Mouse (Mus musculus) MEL (cell line): ENCODE measurements around the gene Nccrp1. TPM values are rescaled to one million over a fixed set of nuclear protein-coding genes. Genes with fewer than 3 reads are reported as not detected.

Experiments used
- DNase-seq: peaks from one replicate; pipeline ENCODE4 v3.0.0; 2011; ENCODE audit warnings: low read depth, low spot score
- H3K27ac ChIP-seq: 2 replicates; pipeline ENCODE4 v1.5.1; 2012; ENCODE audit warnings: low read depth, mild to moderate bottlenecking, control low read depth, low read length, moderate library complexity; ENCODE audit not compliant: control insufficient read depth
- H3K27me3 ChIP-seq, 2 experiments: fragments of 150-350 bp in 1 of 2; sonication (generic) in 1 of 2; 2 replicates each; pipeline ENCODE4 v1.6.1; 2012; ENCODE audit warnings: low read length in 2 of 2, mild to moderate bottlenecking in 2 of 2, improper control_type of control experiment in 1 of 2, moderate library complexity in 1 of 2; ENCODE audit not compliant: insufficient read depth in 2 of 2, control insufficient read depth in 1 of 2
- H3K36me3 ChIP-seq, 2 experiments: 2 replicates each; pipeline ENCODE4 v1.6.1; 2012 to 2014; ENCODE audit warnings: low read length in 2 of 2, improper control_type of control experiment in 1 of 2, inconsistent platforms in 1 of 2, mild to moderate bottlenecking in 1 of 2; ENCODE audit not compliant: insufficient read depth in 2 of 2, control insufficient read depth in 1 of 2
- H3K4me1 ChIP-seq, 2 experiments: fragments of 150-350 bp in 1 of 2; sonication (generic) in 1 of 2; 2 replicates each; pipeline ENCODE4 v1.6.1; 2012; ENCODE audit warnings: low read length in 2 of 2, improper control_type of control experiment in 1 of 2, mild to moderate bottlenecking in 1 of 2; ENCODE audit not compliant: insufficient read depth in 2 of 2, control insufficient read depth in 1 of 2
- H3K4me3 ChIP-seq, 2 experiments: fragments of 150-350 bp in 1 of 2; sonication (generic) in 1 of 2; 2 replicates each; pipeline ENCODE4 v1.5.1; 2012; ENCODE audit warnings: low read depth in 2 of 2, low read length in 2 of 2, mild to moderate bottlenecking in 2 of 2, moderate library complexity in 2 of 2, control low read depth in 1 of 2, improper control_type of control experiment in 1 of 2; ENCODE audit not compliant: control insufficient read depth in 1 of 2, insufficient read depth in 1 of 2
- H3K79me2 ChIP-seq: 2 replicates; pipeline ENCODE4 v1.6.1; 2012; ENCODE audit warnings: mild to moderate bottlenecking, low read length, moderate library complexity; ENCODE audit not compliant: control insufficient read depth, poor library complexity, insufficient read depth
- H3K9ac ChIP-seq: 2 replicates; pipeline ENCODE4 v1.6.1; 2012; ENCODE audit warnings: low read depth, mild to moderate bottlenecking, control low read depth, low read length, moderate library complexity; ENCODE audit not compliant: control insufficient read depth, poor library complexity, severe bottlenecking
- H3K9me3 ChIP-seq: fragments of 150-350 bp; sonication (generic); replicated peaks from 2 replicates; pipeline ENCODE4 v1.6.1; 2012; ENCODE audit warnings: mild to moderate bottlenecking, low read length, improper control_type of control experiment, moderate library complexity; ENCODE audit not compliant: insufficient read depth
- BHLHE40 ChIP-seq: IDR thresholded peaks from 2 replicates; pipeline ENCODE4 v1.6.1; 2012; ENCODE audit warnings: low read depth, mild to moderate bottlenecking, inconsistent platforms, low read length, improper control_type of control experiment, borderline replicate concordance
- CHD1 ChIP-seq: IDR thresholded peaks from 2 replicates; pipeline ENCODE4 v1.6.1; 2012; ENCODE audit warnings: low read depth, mild to moderate bottlenecking, inconsistent platforms, low read length, improper control_type of control experiment
- CHD2 ChIP-seq: IDR thresholded peaks from 2 replicates; pipeline ENCODE4 v1.6.1; 2011; ENCODE audit warnings: low read length, improper control_type of control experiment
- ELF1 ChIP-seq: IDR thresholded peaks from 2 replicates; pipeline ENCODE4 v1.6.1; 2014; ENCODE audit warnings: low read depth, mild to moderate bottlenecking, inconsistent platforms, low read length, improper control_type of control experiment, moderate library complexity
- GATA1 ChIP-seq: IDR thresholded peaks from 2 replicates; pipeline ENCODE4 v1.6.1; 2011; ENCODE audit warnings: low read depth, low read length, improper control_type of control experiment
- JUND ChIP-seq: IDR thresholded peaks from 2 replicates; pipeline ENCODE4 v1.6.1; 2011; ENCODE audit warnings: low read depth, mild to moderate bottlenecking, improper control_type of control experiment, low read length
- KAT2A ChIP-seq: conservative IDR thresholded peaks from 2 replicates; pipeline ENCODE4 v1.6.1; 2012; ENCODE audit warnings: low read depth, low read length, improper control_type of control experiment, inconsistent platforms
- MAFK ChIP-seq: IDR thresholded peaks from 2 replicates; pipeline ENCODE4 v1.6.1; 2011; ENCODE audit warnings: low read depth, mild to moderate bottlenecking, low read length, improper control_type of control experiment, borderline replicate concordance
- MAX ChIP-seq: IDR thresholded peaks from 2 replicates; pipeline ENCODE4 v1.6.1; 2011; ENCODE audit warnings: low read length, improper control_type of control experiment
- MAZ ChIP-seq: IDR thresholded peaks from 2 replicates; pipeline ENCODE4 v1.6.1; 2012; ENCODE audit warnings: low read depth, mild to moderate bottlenecking, inconsistent platforms, low read length, improper control_type of control experiment
- MYB ChIP-seq: IDR thresholded peaks from 2 replicates; pipeline ENCODE4 v1.6.1; 2011; ENCODE audit warnings: mild to moderate bottlenecking, low read depth, low read length, improper control_type of control experiment
- MYC ChIP-seq: IDR thresholded peaks from 2 replicates; pipeline ENCODE4 v1.6.1; 2011; ENCODE audit warnings: low read depth, mild to moderate bottlenecking, low read length, improper control_type of control experiment, moderate library complexity
- NRF1 ChIP-seq: IDR thresholded peaks from 2 replicates; pipeline ENCODE4 v1.6.1; 2014; ENCODE audit warnings: low read depth, mild to moderate bottlenecking, inconsistent platforms, low read length, improper control_type of control experiment, moderate library complexity; ENCODE audit not compliant: poor library complexity, insufficient read depth, severe bottlenecking
- POLR2A ChIP-seq, 2 experiments: IDR thresholded peaks; 2 replicates each; pipeline ENCODE4 v1.6.1; 2011 to 2012; ENCODE audit warnings: low read length in 2 of 2, mild to moderate bottlenecking in 2 of 2, control low read depth in 1 of 2, improper control_type of control experiment in 1 of 2, low read depth in 1 of 2, moderate library complexity in 1 of 2; ENCODE audit not compliant: control insufficient read depth in 1 of 2, insufficient read depth in 1 of 2, poor library complexity in 1 of 2
- POLR2AphosphoS2 ChIP-seq: IDR thresholded peaks from 2 replicates; pipeline ENCODE4 v1.6.1; 2011; ENCODE audit warnings: low read length, improper control_type of control experiment
- POLR2AphosphoS5 ChIP-seq: IDR thresholded peaks from 2 replicates; pipeline ENCODE4 v1.6.1; 2012; ENCODE audit warnings: low read depth, borderline replicate concordance, mild to moderate bottlenecking, inconsistent platforms, low read length, moderate library complexity, mixed read lengths
- RCOR1 ChIP-seq: IDR thresholded peaks from 2 replicates; pipeline ENCODE4 v1.6.1; 2012; ENCODE audit warnings: low read depth, mild to moderate bottlenecking, inconsistent platforms, low read length, improper control_type of control experiment
- TAL1 ChIP-seq: IDR thresholded peaks from 2 replicates; pipeline ENCODE4 v1.6.1; 2012; ENCODE audit warnings: mild to moderate bottlenecking, inconsistent platforms, low read length, moderate library complexity, mixed read lengths
- UBTF ChIP-seq: IDR thresholded peaks from 2 replicates; pipeline ENCODE4 v1.6.1; 2012; ENCODE audit warnings: low read depth, mild to moderate bottlenecking, inconsistent platforms, low read length, improper control_type of control experiment, moderate library complexity, borderline replicate concordance; ENCODE audit not compliant: insufficient read depth
- USF1 ChIP-seq: IDR thresholded peaks from 2 replicates; pipeline ENCODE4 v1.6.1; 2014; ENCODE audit warnings: low read depth, mild to moderate bottlenecking, inconsistent platforms, low read length, improper control_type of control experiment, moderate library complexity
- USF2 ChIP-seq, 2 experiments: IDR thresholded peaks; 2 replicates each; pipeline ENCODE4 v1.6.1; 2011 to 2012; ENCODE audit warnings: improper control_type of control experiment in 2 of 2, low read length in 2 of 2, borderline replicate concordance in 1 of 2, inconsistent platforms in 1 of 2, low read depth in 1 of 2, mild to moderate bottlenecking in 1 of 2; ENCODE audit not compliant: insufficient read depth in 1 of 2
- ZC3H11A ChIP-seq: IDR thresholded peaks from 2 replicates; pipeline ENCODE4 v1.6.1; 2012; ENCODE audit warnings: low read depth, mild to moderate bottlenecking, inconsistent platforms, low read length, improper control_type of control experiment
- ZMIZ1 ChIP-seq: IDR thresholded peaks from 2 replicates; pipeline ENCODE4 v1.6.1; 2012; ENCODE audit warnings: low read depth, mild to moderate bottlenecking, inconsistent platforms, low read length, improper control_type of control experiment, moderate library complexity
- ZNF384 ChIP-seq: IDR thresholded peaks from 2 replicates; pipeline ENCODE4 v1.6.1; 2012; ENCODE audit warnings: low read depth, mild to moderate bottlenecking, inconsistent platforms, low read length, improper control_type of control experiment
- polyA plus RNA-seq, 2 experiments: library from polyadenylated mRNA; stranded (reverse) in 1 of 2; unstranded in 1 of 2; fragments of >175 nt in 1 of 2; fragments of >200 nt in 1 of 2; gene quantifications; 2 replicates each; pipeline versions ENCODE4 v1.2.1 to v1.2.4; 2012; ENCODE audit warnings: low replicate concordance in 2 of 2, low read depth in 1 of 2; ENCODE audit not compliant: insufficient read length in 2 of 2, insufficient read depth in 1 of 2, missing spikeins in 1 of 2
- total RNA-seq: library from RNA; depleted of rRNA; stranded (reverse); fragments of 300-350 nt; gene quantifications from 2 replicates; pipeline ENCODE4 v1.2.3, GENCODE M21; 2012

The Nccrp1 gene
- total and polyA plus RNA-seq, 3 experiments: not detected

GRCm38 (mm10) chr7:28558486-28558885, 11.4 kb upstream of the Nccrp1 start:
- Histone ChIP-seq H3K9me3 (no peaks in the 10 kb centered on the region), H3K9ac (no peak overlapping the region), H3K27ac (no peak overlapping the region), H3K27me3 (no peaks in the 10 kb centered on the region), H3K4me1 (no peaks in the 10 kb centered on the region), H3K36me3 (no peaks in the 10 kb centered on the region), H3K79me2 (no peaks in the 10 kb centered on the region), H3K4me3 (no peak overlapping the region)
- no peak for DNase-seq
- no peak for TF ChIP-seq JUND
- no peak for TF ChIP-seq RCOR1
- TF ChIP-seq NRF1: no peak
- TF ChIP-seq ELF1: no peak
- no peak for TF ChIP-seq CHD1
- TF ChIP-seq POLR2AphosphoS5: no peak
- TF ChIP-seq MYB: no peak
- TF ChIP-seq BHLHE40: no peak
- no peak for TF ChIP-seq USF2 (IDR thresholded peaks at IDR 0.05; ENCODE audit: borderline replicate concordance in 1 of 2, insufficient read depth in 1 of 2, low read depth in 1 of 2, low read length in 2 of 2)

- Histone ChIP-seq H3K36me3 (no peaks in the 10 kb centered on the region), H3K27me3 (no peaks in the 10 kb centered on the region), H3K9me3 (no peaks in the 10 kb centered on the region), H3K27ac (no peak overlapping the region), H3K4me3 (no peak overlapping the region), H3K79me2 (no peaks in the 10 kb centered on the region), H3K9ac (no peak overlapping the region), H3K4me1 (no peaks in the 10 kb centered on the region)
- DNase-seq: no peak
- 0 out of 2 replicates have a peak, but pooled peaks have one; percentile 4 for TF ChIP-seq TAL1
- TF ChIP-seq ZC3H11A: no peak
- TF ChIP-seq USF1: no peak
These were observed 10.7 kb upstream of the Nccrp1 start for GRCm38 (mm10) chr7:28557708-28558107.

- no peaks in the 10 kb centered on the region for H3K79me2 ChIP-seq
- H3K4me1 ChIP-seq: no peaks in the 10 kb centered on the region
- TF ChIP-seq POLR2AphosphoS2 (no peak), TAL1 (no peak), MYB (no peak), CHD2 (no peak), RCOR1 (no peak), MYC (no peak), CHD1 (no peak), ZNF384 (no peak), MAX (no peak), POLR2A (IDR thresholded peaks at IDR 0.05; ENCODE audit: control insufficient read depth in 1 of 2, insufficient read depth in 1 of 2, low read depth in 1 of 2, low read length in 2 of 2, poor library complexity in 1 of 2) (no peak), JUND (no peak), ZMIZ1 (no peak), GATA1 (no peak), KAT2A (no peak), POLR2AphosphoS5 (no peak), MAFK (no peak), UBTF (no peak), MAZ (no peak)
- no peak for DNase-seq
- no peak overlapping the region for H3K4me3 ChIP-seq
- no peak overlapping the region for H3K27ac ChIP-seq
- no peaks in the 10 kb centered on the region for H3K36me3 ChIP-seq
- no peak overlapping the region for H3K9ac ChIP-seq
- no peaks in the 10 kb centered on the region for H3K27me3 ChIP-seq
- H3K9me3 ChIP-seq: no peaks in the 10 kb centered on the region
These were observed 10.0 kb upstream of the Nccrp1 start for GRCm38 (mm10) chr7:28557069-28557468.
